Mouse (Mus musculus) MEL-GATA-1-ER (cell line): ENCODE data around the gene Rsph14.

Experiments
- DNase-seq: peaks from one replicate; pipeline ENCODE4 v3.0.0-alpha.2; 2012; ENCODE audit warnings: low read depth; ENCODE audit errors: extremely low read depth

Rsph14 gene

GRCm38 (mm10) chr10:75032395-75032794 is at the start of gene Rsph14:
Rsph14 (minus strand) TSS chr10:75032586.
- no peak for DNase-seq

GRCm38 (mm10) chr10:75078174-75079128 is 46.1 kb upstream of the Rsph14 start:
- DNase-seq, result no peak

- no peak for DNase-seq
These were observed 43.3 kb upstream of the Rsph14 start for GRCm38 (mm10) chr10:75075665-75076064.

- DNase-seq, result no peak
These were observed 38.0 kb upstream of the Rsph14 start for GRCm38 (mm10) chr10:75070281-75070976.

- DNase-seq, result no peak
These were observed 36.4 kb upstream of the Rsph14 start for GRCm38 (mm10) chr10:75068624-75069328.

GRCm38 (mm10) chr10:75068086-75068485 is 35.7 kb upstream of the Rsph14 start:
- no peak for DNase-seq

- no peak for DNase-seq
These were observed 35.1 kb upstream of the Rsph14 start for GRCm38 (mm10) chr10:75067446-75067845.

GRCm38 (mm10) chr10:75065691-75066090 is 33.3 kb upstream of the Rsph14 start:
- no peak for DNase-seq

- no peak for DNase-seq
These were observed 31.0 kb upstream of the Rsph14 start for GRCm38 (mm10) chr10:75063301-75063965.

GRCm38 (mm10) chr10:75062621-75063020 is 30.2 kb upstream of the Rsph14 start:
- DNase-seq, result no peak

- DNase-seq, result no peak
These were observed 29.8 kb upstream of the Rsph14 start for GRCm38 (mm10) chr10:75062189-75062561.

- DNase-seq, result no peak
These were observed 29.2 kb upstream of the Rsph14 start for GRCm38 (mm10) chr10:75061341-75062188.

GRCm38 (mm10) chr10:75060843-75061235 is 28.5 kb upstream of the Rsph14 start:
- DNase-seq, result no peak

GRCm38 (mm10) chr10:75060217-75060842 is 27.9 kb upstream of the Rsph14 start, which contains the start of gene Bcr:
Bcr (plus strand) TSS chr10:75060592.
- DNase-seq, result no peak

GRCm38 (mm10) chr10:75059396-75059795 is 27.0 kb upstream of the Rsph14 start:
- DNase-seq, result peak; percentile 61

GRCm38 (mm10) chr10:75058761-75059395 is 26.5 kb upstream of the Rsph14 start:
- peak; percentile 43 for DNase-seq

GRCm38 (mm10) chr10:75058336-75058735 is 25.9 kb upstream of the Rsph14 start:
- DNase-seq, result no peak

GRCm38 (mm10) chr10:75056255-75056654 is 23.9 kb upstream of the Rsph14 start:
- peak; percentile 53 for DNase-seq

- peak; percentile 44 for DNase-seq
These were observed 23.3 kb upstream of the Rsph14 start for GRCm38 (mm10) chr10:75055672-75056071.
